Mouse (Mus musculus) liver, embryonic 14.5 days (tissue): ENCODE results near the gene Stx18.

Source experiments
- CTCF ChIP-seq: IDR thresholded peaks from 2 replicates; pipeline ENCODE4 v1.5.1; 2016; ENCODE audit warnings: antibody characterized with exemption, low read depth, control low read depth
- EP300 ChIP-seq: IDR thresholded peaks from 2 replicates; pipeline ENCODE4 v1.6.1; 2016; ENCODE audit warnings: antibody characterized with exemption, low read depth

DNA sequence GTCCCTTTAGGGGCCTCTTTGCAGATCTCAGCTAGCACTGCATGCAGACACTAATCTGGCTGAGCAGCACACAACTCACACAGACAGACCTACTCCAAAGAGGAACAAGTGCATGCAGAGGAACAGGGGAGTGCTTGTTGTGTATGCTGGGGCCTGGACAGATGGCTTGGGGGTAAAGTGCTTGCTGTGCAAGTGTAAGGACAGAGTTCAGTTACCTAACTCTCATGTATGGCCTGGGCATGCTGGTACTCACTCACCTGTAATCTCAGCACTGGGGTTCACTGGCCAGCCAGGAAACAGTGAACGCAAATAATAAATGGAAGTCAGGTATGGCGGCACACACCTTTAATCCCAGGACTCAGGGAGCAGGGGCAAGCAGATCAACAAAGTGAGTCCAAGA lies 76.0 kb downstream of the Stx18 start:
- no peak for TF ChIP-seq CTCF
- no peak for TF ChIP-seq EP300
